Mouse (Mus musculus): ENCODE results near the gene Wwp2.

Wwp2 gene

GRCm38 (mm10) chr8:107435962-107436831 is at the start of gene Wwp2:
TSS of gene Wwp2 (plus strand) at chr8:107436365.
- peak; percentile 74 for DNase-seq (ENCODE audit: low spot score)

- DNase-seq (ENCODE audit: low spot score) = no peak
These were observed 49.5 kb upstream of the Wwp2 start for GRCm38 (mm10) chr8:107386642-107387041.

DNA sequence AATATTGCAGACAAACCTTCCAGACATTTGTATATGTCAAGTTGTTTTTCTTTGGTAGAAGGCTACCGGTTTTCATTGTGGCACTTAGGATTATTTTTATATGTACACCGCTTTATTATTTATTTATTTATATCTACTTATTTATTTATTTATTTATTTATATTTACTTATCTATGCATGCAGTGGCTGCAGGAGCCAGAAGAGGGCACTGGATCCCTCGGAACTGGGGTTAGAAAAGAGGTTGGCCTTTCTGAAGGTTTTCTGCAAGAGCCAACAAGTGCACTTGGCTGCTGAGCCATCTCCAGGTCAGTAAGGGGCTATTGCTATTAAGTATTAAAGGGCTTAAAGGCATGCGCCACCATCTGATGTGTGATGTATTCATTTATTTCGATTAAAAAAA is 48.3 kb upstream of the Wwp2 start:
- peak; percentile 50 for DNase-seq (ENCODE audit: low spot score)

DNA sequence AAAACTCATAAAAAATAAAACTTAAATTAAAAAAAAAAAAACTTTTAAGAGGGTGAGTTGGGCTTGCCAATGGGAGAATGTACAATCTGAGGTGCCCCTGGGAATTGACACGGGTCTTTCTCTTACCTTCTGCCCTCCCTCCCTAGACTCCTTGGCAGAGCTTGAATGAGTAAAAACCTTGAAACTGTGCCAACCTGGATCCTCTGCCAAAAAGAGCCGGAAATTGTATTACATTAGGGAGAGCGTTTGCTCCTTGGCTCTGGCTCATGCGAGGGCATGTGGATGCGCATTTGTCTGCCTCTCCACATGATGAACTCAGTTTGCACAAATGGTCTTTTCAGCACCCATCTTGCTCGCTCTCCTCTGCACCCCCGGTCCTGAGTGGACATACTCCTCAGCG is 46.6 kb upstream of the Wwp2 start:
- peak; percentile 57 for DNase-seq (ENCODE audit: low spot score)

DNA sequence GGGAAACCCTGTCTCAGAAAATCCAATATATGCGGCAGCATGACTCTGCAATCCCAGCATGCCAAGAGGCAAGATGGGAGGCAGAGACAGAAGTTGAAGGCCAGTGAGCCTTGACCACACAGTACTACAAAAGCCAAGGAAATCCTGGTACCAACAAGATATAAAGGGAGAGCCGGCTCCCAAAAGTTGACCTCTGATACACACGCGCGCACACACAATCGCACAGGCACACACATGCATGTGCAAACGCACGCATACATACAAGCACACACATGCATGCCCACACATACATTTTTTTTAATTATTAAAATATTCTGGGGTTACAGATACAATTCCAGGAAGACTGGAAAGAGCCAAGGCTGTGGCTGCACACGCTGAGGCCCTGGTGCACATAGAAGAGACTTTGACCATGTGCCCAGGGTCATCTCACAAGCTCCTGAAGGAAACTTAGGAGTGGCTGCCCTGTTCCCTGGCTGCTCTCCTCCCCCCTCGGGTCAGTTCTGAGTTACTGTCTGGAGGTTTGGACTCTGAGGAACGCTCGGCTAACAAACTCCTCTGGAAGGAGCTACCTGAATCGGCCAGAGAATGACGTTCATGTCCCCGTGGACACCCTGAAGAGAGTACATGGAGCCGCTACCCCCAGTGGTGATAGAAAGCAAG is 45.6 kb upstream of the Wwp2 start:
- DNase-seq (ENCODE audit: low spot score) = no peak

DNA sequence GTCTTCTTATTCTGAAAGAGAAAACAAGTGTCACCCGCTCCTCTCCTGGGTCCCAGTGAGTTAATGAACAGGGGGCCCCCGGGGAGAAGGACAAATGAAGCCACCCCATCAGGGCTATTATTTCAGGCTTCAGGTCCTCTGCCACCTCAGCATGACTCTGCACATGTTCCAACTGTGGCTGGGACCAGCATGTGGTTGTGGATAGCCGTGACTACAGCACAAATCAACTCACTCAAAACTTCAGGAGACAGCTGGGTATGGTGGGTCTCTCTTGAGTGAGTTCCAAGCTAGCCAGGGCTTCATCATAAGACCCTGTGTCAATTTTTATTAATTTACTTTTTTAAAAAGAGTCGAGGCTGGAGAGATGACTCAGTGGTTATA is 45.0 kb upstream of the Wwp2 start:
- DNase-seq (ENCODE audit: low spot score) = no peak

DNA sequence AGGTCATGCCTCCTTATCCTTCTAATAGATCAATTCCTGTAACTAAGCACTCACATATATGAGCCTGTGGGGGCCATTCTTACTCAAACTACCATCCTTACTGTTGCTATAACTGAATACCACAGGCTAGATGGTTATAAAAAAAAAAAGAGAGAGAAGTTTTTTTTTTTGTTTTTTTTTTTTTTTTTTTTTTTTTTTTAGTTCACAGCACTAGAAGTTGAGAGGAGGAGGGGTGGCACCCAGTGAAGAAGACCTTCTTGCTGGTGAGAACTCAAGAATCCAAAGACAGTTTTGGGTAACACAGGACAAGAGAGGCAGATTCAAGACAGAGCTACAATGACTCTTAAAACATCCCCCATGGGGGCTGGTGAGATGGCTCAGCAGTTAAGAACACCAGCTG is 40.8 kb upstream of the Wwp2 start:
- DNase-seq (ENCODE audit: low spot score) = no peak

- DNase-seq (ENCODE audit: low spot score) = no peak
These were observed 40.0 kb upstream of the Wwp2 start for GRCm38 (mm10) chr8:107396106-107396670.

DNA sequence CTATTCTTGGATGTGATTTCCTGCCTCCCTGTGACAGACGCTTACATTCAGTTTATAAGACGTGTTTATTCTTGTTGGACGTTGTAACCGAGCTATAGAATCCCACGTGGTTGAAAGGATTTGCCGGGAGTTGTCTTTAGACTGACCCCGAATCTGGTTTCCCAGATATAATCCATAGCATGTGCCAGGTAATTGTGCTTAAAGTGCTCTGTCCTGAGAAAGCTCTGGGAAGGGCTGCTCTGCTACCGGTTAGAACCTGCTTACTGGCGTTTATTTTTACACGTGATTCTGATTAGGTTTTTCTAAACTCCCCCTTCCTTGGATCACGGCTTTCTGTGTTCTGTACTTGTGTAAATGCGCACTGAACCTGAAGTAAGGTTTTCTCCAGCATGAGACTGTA is 38.5 kb upstream of the Wwp2 start:
- no peak for DNase-seq (ENCODE audit: low spot score)

GRCm38 (mm10) chr8:107399495-107399894 is 36.7 kb upstream of the Wwp2 start:
- no peak for DNase-seq (ENCODE audit: low spot score)

DNA sequence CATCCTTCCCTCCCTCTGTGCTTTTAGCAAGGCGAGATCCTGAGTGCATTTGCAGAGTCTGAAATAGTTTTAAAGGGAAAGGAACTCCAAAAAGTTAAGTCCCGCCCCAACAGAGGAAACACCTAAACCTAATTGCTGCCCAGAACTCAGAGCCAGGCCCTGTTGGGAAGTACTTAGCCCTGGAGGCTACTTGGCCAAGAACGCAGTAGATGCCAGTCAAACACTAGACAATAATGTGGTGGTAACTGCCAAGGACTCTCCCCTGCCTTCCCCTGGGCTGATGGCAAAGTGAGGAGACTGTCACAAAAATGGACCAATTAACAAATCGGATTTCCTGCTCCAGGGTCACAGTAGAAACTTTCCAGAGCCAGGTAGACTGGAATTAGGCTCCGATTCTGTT is 34.3 kb upstream of the Wwp2 start:
- no peak for DNase-seq (ENCODE audit: low spot score)

GRCm38 (mm10) chr8:107403038-107403781 is 33.0 kb upstream of the Wwp2 start, which contains the start of gene Nqo1:
TSS of gene Nqo1 (minus strand) at chr8:107403206.
- DNase-seq (ENCODE audit: low spot score) = peak; percentile 84

GRCm38 (mm10) chr8:107404057-107404456 is 32.1 kb upstream of the Wwp2 start:
- DNase-seq (ENCODE audit: low spot score) = no peak

DNA sequence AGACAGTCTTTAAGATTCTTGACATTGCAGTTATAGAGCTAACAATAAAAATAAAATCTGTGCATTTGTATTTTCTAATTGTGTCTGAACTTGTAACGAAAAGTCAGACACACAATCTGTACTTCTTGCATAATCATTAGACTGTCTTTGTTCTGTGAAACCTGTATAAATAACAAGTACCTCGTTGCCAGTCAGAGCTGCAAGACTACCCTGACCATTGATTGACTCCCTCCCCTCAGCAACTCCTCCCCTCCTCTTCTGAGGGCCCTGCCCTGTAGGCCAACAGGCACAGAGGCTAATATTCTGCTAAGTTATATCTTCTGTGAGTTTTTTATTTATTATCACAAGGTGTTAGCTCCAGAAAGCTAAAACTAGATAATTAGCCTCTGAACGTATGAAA is 30.2 kb upstream of the Wwp2 start:
- DNase-seq (ENCODE audit: low spot score) = no peak

GRCm38 (mm10) chr8:107411391-107411790 is 24.8 kb upstream of the Wwp2 start:
- DNase-seq (ENCODE audit: low spot score) = no peak

- no peak for DNase-seq (ENCODE audit: low spot score)
These were observed 23.6 kb upstream of the Wwp2 start for GRCm38 (mm10) chr8:107412552-107412951.

- no peak for DNase-seq (ENCODE audit: low spot score)
These were observed 22.3 kb upstream of the Wwp2 start for GRCm38 (mm10) chr8:107413881-107414280.

- no peak for DNase-seq (ENCODE audit: low spot score)
These were observed 19.2 kb upstream of the Wwp2 start for GRCm38 (mm10) chr8:107417001-107417400.

DNA sequence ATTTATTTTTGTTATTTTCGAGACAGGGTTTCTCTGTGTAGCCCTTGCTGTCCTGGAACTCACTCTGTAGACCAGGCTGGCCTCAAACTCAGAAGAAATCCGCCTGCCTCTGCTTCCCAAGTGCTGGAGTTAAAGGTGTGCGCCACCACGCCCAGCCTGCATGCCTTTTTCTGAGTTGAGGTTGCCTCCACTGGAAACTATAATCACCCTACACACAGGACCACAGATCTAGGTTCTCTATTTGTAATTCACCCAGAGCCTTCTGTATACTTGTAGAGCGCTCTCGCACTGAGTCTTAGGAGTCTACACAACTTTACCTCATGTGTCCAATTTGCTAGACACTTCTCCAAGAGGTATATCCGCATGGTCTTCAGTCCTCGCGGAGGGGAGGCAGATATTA is 12.0 kb upstream of the Wwp2 start:
- DNase-seq (ENCODE audit: low spot score) = no peak

DNA sequence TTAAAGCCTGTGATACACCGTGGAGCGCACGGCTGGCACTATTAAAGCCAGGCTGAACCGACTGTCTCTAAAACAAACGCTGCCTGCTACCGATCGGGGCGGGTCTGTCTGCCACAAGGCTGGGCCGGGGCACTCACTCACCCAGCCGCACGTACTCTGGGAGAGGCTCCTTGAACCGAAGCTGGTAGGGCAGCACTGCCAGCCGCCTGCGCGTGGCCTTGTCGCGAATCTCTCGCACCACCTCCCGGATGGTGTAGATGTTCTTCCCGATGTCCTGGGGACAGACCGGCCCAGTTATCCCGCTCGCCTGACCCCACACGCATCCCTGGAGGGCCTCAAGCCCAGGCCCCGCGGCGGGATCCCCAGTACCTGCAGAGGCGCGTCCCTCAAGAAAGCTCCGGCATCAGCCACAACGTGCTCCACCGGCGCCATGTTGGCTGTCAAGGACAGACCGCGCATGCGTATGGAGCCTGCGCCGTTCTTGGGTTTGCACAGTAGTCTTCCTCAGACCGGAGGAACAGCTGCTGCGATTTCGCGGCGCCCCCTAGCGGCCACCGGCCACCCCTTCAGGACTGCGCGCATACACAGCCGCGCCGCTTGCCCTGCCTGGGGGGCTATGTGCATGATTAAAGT is 11.5 kb upstream of the Wwp2 start, which contains the start of gene Nob1:
Nob1 (minus strand) TSS at position 455 of the 633 bp plus-strand sequence.
- DNase-seq (ENCODE audit: low spot score) = peak; percentile 97

DNA sequence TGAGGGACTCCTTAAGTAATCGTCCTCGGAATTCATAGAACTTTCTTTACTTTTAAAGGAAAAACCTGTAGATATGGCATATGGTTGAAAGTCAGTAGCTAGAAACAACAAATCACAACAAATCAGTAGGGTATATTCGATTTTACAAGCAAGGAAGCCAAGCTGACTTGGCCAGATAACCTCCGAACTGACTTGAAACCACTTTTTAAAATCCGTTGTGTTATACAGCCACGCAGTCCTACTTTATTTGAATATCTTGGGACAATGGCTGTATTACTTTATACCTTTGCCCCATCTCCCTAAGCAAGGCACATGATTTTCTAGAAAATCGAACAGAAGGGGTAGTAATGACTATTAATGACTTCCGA is 11.0 kb upstream of the Wwp2 start:
- no peak for DNase-seq (ENCODE audit: low spot score)

DNA sequence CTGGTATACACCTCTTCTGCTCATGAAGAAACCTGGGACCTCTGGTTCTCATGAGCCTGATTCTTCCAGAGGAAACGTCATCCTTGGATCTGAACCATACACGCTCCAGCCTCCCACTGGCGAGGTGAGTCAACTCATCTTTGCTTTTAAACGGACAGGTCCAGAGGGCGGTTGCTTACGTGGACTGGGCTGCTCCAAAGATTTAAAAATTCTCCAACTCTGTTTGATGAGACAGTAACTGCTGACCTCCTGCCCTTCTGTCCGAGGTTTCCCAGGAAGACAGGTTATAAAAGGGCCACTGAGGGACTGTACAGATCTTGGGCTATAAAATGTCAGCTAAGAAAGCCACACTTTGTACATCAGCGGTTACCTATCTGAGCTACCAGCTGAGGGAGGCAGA is 5.3 kb upstream of the Wwp2 start:
- DNase-seq (ENCODE audit: low spot score) = no peak

Data from urinary bladder, postnatal 14 days (tissue).